Mouse (Mus musculus) left cerebral cortex, postnatal 14 days (tissue): ENCODE measurements around the gene Il1r1. TPM values are rescaled to one million over a fixed set of nuclear protein-coding genes. Genes with fewer than 3 reads are reported as not detected.
"Not testable (repeated sequence)": the region's sequence is repeated elsewhere in the genome, so short reads cannot be mapped to it uniquely, and the experiment has no call there.

Experiments used
- DNase-seq, 2 experiments: peaks; one replicate each; pipeline ENCODE4 v3.0.0; 2021 to 2022; ENCODE audit warnings: low spot score in 2 of 2, mixed read lengths in 1 of 2
- intact Hi-C: fragments of 180-260 bp; cut with DNase I; formaldehyde crosslinking; loops from one replicate; pipeline ENCODE4 v1.15.1; 2025
- total RNA-seq, 2 experiments: library from RNA; stranded (reverse); gene quantifications; 2 replicates each; pipeline ENCODE4 v1.2.3; 2021

Gene Il1r1
- total RNA-seq, 2 experiments from 2014 or later: 2.5 to 3.5 TPM

DNA sequence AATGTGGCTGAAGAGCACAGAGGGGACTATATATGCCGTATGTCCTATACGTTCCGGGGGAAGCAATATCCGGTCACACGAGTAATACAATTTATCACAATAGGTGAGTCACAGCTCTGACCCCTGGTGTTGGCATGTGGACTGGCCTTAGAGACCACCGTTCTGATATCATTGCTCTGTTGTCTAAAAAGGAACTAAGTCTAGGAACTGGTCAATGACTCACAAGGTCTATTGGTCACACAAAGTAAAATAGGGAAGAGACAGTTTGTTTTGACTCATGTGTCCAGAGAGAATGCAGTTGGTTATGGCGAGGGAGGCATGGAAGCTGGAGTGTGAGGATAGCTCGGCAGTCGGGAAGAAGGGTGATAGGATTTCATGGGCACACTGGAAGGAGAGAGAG lies 69.9 kb downstream of the Il1r1 start:
- no peak for DNase-seq
- intact Hi-C loops: no loop called here

DNA sequence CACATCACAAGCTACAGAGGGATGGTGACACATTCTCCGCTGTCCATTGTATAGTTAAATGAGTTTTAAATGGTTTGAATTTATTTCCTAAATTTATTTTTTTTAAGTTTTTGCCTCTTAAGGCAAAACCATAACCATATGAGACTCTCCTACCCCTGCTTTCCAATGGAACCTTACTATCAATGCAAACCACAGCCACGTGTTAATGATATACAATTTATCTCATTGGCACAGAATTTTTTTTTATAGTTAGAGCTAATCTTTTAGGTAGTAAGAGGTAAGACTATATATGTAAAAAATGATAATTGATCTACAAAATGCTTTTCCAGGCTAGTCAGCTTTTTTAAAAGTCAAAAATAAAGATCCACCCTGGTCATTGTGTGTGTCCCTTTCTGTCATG lies 73.2 kb downstream of the Il1r1 start:
- intact Hi-C loops: no loop called here
- DNase-seq: no peak

DNA sequence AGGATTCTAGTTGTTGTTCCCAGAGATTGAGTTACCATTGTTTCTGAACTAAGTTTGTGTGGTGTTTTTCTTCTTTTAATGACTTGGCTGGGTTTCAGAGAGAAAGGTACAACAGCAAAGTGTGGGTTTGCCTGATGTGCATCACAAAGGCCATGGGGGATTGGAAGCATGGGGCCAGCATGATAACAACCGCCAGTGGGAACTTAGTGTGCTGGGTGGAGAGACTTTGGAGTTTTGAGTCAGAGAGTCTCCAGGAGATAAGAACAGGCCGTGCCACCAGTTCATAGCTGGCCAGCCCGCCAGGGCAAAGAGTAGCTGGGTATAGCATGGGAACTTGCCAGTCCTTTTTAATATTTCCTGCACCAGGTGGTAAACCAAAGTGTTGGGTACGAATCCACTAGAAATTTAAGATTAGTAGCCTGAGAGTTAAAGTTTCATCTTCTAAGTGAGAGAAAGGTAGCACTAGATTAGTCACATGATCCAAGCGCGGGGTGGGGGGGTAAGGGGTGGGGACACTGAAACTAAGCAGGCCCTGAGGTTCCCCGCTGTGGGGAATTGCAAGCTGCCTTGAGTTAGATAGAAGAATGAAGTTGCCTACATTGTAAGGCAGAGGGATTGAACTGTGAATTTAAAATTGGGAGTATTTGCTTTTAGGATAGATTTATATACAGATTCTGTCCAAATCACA lies 78.4 kb downstream of the Il1r1 start:
- no peak for DNase-seq
- intact Hi-C loops: no loop called here

DNA sequence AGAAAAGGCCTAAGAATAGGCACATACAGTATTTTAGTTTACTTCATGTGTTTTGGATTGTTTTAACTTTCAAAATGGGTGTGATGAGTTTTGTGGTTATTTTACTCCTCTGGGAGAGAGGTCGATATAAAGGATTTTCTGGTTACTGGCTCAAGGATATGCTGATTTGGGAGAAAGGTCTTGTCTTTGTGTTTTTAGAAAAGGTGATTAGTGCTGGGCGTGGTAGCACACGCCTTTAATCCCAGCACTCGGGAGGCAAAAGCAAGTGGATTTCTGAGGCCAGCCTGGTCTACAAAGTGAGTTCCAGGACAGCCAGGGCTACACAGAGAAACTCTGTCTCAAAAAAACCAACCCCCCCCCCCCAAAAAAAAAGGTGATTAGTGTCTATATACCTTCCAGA lies 79.4 kb downstream of the Il1r1 start:
- DNase-seq, intact Hi-C loops: not testable (repeated sequence)

DNA sequence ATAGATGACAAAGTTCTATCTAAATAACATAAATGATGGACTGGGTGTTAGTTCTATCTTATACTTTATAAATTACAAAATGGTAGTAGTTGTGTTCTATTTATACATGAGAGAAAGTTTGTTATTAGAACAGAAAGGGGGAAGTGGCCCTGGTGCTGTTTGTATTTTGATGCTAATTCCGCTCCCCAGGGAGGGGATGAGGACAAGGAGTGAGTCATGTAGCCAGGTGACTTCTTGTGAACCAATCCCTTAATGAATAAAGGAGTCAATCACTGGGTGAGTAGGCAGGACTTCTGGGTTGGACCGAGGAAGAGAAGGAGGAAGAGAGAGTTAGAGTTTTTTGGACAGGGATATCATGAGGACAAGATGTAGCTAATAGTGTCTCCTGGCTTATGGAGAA lies 81.2 kb downstream of the Il1r1 start:
- no peak for DNase-seq
- intact Hi-C loops: no loop called here

DNA sequence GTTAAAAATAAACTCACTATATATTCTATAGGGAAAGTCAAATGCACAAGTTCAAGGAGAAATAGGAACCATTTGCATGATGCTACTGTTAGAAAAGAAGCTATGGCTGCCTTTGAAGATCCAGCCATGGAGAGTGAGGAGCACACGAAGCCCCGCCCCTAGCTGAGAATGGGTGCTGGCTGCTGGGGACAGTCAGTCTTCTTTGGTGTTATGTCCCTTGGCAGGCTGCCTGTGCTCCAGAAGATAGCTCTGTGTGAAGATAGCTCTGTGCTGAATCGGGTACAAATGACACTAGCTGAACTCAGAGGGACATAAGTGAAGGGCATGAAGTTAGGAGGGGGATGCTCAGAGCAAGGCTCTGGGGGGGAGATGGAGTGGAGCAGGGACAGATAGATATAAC lies 86.2 kb downstream of the Il1r1 start:
- DNase-seq: no peak
- intact Hi-C loops: no loop called here

DNA sequence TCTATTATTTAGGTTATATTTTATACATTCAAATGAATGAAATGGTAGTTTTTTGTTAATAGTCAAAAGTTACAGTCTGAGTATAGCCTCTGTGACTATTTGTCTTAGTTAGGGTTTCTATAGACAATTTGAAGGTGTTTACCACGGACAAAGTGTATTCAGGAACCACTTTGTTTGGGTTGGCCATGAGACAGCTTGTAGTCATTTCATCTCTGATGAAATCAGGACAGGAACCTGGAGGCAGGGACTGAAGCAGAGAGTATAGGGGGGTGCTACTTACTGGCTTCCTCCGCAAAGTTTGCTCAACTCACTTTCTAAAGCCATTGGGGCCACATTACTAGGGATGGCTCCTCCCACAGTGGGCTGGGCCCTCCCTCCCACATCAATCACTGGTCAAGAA lies 86.7 kb downstream of the Il1r1 start:
- no peak for DNase-seq
- intact Hi-C loops: no loop called here

DNA sequence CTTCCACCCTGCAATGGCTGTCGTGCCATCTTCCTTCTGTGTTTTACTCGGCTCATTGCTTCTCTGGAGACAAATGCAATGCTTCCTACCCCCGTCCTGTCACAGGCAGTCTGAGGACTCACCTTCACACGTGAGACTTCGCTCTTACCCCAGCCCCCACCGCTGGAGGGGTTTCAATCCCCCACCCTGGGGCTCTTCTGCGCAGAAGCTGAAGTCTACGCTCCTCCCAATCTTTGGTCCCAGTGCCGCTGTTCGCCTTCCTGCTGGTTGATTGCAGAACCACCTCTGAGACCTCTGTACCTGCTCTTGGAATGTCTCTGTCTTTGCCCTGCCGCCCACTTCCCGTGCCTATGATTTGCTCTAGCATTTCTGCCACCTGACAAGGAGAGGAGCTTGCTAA lies 89.1 kb downstream of the Il1r1 start:
- intact Hi-C loops: no loop called here
- DNase-seq: no peak

DNA sequence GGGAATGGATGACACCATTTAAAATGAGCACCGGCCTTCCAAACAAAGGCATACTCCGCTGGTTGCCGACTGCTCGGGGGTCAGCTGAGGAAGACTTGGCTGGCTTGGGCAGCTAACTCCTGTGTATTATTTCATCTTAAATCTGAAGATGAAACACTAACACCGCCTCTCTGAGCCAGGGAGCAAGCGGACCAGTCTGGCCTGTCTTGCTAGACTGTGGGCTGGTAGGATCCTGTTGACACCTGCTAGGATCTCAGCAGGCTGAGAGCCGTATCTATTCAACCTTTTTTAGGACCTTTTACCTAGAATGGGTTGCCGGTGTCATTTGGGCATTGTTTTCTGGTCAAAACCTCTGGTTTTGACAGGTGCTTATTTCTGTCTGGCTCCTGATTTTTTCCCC lies 92.8 kb downstream of the Il1r1 start:
- intact Hi-C loops: no loop called here
- no peak for DNase-seq

DNA sequence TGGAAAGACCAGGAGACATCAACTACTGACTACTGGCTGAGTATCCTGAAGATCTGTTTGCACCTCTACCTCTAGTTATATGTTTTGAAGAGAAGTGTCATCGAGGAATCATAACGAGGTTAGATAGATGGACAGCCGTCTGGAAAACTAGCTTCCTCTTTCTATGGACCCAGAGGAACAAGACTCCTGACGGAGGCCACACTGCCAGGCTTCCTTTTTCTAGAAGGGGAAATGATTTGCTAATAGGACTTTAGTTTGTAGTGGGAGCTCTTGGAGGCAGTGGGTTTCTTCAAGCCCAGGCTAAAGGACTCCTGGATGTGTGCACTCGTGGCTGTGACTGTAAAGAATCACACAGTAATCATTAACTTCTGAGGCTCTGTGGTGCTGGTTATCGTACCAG lies 96.9 kb downstream of the Il1r1 start:
- intact Hi-C loops: no loop called here
- DNase-seq: no peak

DNA sequence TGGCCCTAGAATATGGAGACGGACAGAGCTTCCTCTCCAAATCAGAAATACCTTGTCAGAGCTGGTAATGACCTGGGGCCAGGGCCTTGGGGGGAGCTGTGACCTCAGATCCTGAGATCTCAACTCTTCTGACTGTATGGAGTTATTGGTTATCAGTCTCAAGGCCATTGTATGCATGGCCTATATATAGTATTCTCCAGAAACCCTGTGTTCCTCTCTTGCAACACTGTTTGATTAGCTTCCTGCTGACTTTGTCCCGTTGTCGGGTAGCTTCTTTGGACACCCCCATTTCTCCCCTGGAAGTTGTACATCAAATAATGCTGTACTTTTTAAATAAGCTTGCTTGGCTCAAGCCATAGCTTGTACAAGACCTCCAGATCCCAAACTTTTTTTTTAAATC lies 97.7 kb downstream of the Il1r1 start:
- intact Hi-C loops: no loop called here
- no peak for DNase-seq

DNA sequence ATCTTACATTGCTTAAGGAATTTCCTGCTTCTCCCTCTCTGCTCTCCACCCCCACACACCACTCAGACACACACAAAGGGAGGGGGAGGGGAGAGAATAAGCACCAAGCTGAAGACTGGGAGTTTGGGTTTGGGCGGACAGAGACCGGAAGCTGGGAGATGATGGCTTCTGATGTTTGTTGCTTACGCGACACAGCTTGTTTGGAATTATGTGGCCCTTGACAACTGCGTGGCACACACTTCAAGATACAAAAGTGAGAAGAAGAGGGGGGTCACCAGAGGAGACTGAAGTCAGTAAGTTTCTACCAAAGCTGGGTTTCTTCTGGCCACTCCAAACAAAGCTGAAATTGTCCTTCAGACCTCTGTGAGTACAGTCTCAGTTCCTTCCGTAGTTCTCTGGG lies 99.6 kb downstream of the Il1r1 start, which contains the start of gene Il1rl2:
Il1rl2 (plus strand) TSS at position 154 of the 400 bp plus-strand sequence.
- DNase-seq: peak in 1 of 2 experiments; percentile 44
- intact Hi-C loops: no loop called here

DNA sequence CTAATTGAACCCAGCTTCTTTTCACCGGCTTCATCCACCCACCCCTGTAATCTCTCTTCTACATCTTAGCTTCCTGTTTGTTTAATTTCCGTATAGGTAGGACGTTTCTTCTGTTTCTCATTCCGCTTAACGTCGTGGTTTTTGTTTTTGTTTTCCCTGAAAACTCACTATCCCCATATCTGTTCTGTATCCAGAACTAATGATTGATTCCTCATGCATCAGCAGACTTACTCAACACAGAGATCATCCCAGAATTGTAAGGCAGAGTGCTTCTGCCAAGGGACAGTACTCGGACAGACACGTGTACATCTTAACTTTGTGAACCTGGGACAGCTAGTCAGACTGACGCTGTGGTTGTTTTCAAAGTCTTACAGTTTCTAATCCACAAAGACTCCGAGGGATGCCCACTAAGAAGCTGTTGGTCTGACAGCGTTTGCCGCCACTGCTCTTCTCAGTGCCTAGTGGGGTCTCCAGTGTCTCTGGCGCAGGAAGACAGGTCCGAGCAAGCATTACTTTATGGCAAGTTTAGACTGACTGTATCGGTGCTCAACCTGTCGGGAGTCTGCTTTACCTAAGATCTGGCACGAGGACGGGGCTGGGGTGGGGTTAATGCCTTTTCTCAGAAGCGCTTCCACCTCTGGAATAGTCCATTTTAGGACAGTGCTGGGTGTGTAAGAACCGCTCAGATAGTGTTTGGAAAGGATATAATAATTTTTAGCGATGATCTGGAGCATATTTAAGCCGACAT lies 100.2 kb downstream of the Il1r1 start:
- no peak for DNase-seq
- intact Hi-C loops: no loop called here

DNA sequence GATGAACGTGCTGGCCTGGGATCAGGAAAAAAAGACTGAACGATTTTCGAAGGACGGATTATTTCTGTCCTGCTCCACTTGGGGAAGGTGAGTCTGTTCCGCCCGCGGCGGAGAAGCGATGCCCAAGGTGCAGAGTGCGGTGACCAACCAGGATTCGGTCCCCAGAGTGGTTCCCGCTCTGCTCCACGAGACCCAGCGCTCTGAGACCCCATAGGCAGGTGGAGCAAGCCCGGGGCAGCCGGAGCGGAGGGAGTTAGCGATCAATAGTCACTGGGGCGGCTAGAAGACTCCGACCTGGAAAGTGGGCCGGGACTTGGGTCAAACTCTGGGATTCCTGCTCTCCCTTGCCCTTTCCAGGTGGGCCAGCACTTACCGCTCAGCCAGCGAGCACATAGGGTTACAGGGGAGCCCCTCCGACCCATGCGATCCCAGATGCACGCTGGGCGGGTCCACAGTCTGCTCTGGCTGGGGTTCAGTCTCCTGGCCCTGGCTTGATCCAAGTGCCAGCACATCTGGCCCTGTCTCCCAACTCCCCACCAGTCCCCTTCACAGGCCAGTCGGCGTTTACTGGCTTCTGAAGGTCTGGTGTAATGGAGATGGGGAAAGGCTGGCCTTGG lies 100.9 kb downstream of the Il1r1 start:
- intact Hi-C loops: no loop called here
- DNase-seq: no peak

DNA sequence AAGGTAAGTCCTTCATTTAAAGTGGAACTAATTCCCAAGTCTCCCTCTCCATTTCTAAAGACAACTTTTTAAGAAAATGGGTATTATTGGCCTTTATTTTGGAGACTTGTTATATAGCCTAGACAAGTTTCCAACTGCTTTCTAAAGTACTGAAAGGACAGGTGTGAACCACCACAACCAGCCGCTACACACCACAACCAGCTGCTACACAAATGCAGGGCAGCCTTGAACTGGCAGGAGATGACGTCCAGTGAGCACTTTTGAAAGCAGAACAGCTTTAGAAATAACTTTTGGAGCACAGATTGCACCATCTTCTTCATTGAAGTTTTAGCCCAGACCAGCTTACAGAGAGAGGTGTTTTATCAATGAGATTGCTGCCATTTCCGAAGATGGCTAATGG lies 102.7 kb downstream of the Il1r1 start:
- no peak for DNase-seq
- intact Hi-C loops: no loop called here

DNA sequence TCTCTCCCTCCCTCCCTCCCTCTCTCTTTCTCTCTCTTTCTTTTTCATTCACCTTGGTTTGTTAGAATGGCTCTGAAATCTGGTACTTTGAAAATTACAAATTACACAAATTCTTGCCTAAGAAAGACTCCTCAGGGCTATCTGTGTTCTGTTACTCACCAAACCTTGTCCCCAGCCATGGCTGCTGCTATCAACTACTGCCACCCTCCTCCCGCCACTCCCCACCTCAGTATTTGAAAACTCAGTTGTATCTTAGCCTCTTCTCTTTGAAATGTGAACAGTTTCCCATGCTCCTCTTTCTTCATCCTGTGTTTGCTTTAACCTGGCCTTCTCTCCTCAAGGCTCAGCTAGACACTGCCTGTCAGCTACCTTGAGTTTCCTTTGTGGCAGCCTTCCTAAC lies 104.6 kb downstream of the Il1r1 start:
- DNase-seq: no peak
- intact Hi-C loops: no loop called here

DNA sequence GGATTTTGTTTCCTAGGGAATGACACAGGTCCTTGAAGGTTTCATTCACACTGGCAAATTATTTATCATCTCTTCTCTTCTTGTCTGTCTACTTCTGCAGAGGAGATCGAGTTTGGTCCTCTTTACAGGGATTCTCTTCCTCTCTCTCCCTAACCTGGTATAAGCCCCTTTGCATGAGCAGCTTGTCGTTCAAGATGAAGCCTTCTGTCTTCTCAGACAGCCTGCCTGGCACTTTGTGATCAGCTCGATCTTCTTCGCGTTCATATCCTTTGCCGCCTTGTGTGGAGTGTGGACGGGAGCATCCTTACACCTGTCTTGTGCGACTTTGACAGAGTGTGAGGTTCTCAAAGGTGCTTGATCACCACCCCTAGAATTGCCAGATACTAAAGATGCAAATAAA lies 105.3 kb downstream of the Il1r1 start:
- intact Hi-C loops: no loop called here
- DNase-seq: no peak

DNA sequence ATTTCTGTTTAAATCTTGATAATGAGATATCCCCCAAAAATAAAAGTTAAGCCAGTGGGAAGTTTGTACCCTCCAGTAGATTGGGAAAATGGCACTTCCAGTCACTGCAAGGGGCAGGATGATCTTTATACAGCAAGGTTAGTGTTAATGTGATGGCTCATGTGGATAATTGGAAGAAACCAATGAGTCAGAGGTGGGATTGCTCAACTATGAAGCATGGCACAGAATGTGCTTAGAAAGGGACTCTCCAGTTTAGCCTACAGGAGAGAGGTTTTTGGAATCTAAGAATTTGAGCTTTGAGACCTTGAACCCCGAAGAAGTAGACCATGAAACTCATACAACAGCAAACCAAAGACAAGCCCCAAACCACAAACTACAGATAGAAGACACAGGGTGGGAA lies 114.5 kb downstream of the Il1r1 start:
- DNase-seq: no peak
- intact Hi-C loops: no loop called here

DNA sequence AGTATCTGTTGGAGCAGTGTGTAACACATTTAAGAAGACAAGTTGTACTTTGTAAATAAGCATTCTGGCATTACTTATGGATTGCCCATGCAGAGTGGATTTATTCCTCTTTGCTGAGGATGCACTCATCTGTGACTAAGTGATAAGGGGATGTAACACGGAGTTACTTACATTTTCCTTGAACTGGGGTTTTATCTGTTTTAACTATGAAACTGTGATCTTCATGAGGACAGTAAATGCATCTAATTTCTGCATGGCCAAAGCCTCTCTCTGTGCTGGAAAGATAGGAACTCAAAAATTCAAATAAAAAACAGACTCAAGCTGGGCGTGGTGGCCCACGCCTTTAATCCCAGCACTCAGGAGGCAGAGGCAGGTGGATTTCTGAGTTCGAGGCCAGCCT lies 115.2 kb downstream of the Il1r1 start:
- intact Hi-C loops: no loop called here
- no peak for DNase-seq

DNA sequence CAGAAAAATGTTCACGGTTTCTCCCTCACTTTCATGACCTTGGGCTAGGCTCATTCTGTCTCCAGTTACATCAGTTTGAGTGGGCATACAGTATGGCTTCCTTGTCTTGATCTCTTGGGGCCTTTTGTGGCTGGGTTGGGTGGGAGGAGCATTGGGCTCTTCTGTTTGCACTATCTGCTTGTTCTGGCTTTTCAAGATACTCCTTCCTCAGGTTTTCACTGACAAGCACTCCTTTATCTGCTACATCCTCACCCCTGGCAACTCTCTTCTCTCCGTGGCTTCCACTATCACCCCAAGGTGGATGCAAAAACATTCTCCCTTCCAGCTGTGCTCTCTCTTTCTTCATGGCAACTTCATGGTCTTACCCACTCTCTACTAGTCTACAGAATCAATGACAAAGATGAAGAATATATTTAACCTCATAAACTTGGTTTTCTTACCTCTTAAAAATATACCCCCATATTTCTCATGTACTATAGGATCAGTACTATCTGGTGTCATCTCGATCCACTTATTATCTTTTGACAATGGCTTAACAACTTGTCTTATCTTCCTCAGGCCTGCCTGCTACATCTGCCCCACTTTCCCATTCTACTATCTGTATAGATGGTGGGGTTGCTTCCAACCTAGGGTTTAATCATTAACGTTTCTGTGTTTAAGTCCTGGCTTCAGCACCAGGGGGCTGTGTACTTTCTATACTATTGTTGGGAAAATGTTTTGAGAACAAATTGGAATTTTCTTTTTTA lies 127.5 kb downstream of the Il1r1 start:
- no peak for DNase-seq
- intact Hi-C loops: no loop called here
